In the genomic region with DNA sequence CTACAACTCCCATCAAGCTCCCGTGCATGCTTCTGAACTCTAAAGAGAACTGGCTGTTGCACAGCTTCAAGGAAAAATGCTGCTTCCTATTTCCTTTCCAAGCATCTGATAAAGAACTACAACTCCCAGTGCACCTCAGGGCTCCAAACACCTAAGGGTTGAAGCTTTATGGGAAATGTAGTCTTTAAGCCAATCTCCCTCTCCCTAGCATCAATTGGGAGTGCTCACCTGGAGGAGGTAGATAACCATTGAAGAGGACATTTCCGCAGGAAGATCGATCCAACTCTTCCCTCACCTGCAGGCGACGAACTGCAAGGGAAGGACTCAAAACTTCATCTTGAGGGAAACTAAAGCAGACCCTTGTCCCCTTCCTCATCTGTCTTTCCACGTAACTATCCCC, we compare ENCODE assay signal across 7 mouse cellular contexts. TPM values are rescaled to one million over a fixed set of nuclear protein-coding genes. Genes with fewer than 3 reads are reported as not detected.
DNase-seq lines count a peak whose midpoint lies in the region; ATAC-seq and TF ChIP-seq lines count a peak whose summit lies in the region.

No protein-coding gene starts in this region.

- H3K27ac ChIP-seq in MEL (ENCODE audit: control insufficient read depth, low read depth, low read length) = no peak overlapping the region
- H3K27ac ChIP-seq in heart, embryonic 15.5 days = no peak overlapping the region
- H3K27ac ChIP-seq in limb, embryonic 12.5 days = no peak overlapping the region
- H3K27ac ChIP-seq in stomach, postnatal 0 days (replicated peaks) = no peak overlapping the region

- peaks cover 53% of the 10 kb centered on the region for H3K36me3 ChIP-seq in E14TG2a.4 (ENCODE audit: insufficient read depth, low read length)
- peaks cover 0 to 13% of the 10 kb centered on the region in 2 experiments; a peak in 2 of 4 replicates for H3K36me3 ChIP-seq in MEL (ENCODE audit: control insufficient read depth in 1 of 2, insufficient read depth in 2 of 2, low read length in 2 of 2)
- peaks cover 8% of the 10 kb centered on the region; the same call in 1 of the 2 replicates for H3K36me3 ChIP-seq in heart, embryonic 15.5 days
- H3K36me3 ChIP-seq in limb, embryonic 12.5 days = peaks cover 37% of the 10 kb centered on the region
- 0 out of 2 replicates have a peak, but pooled peaks cover 6% of the 10 kb centered on the region for H3K36me3 ChIP-seq in stomach, postnatal 0 days (ENCODE audit: control insufficient read depth, insufficient read depth, low read length)

- no peak for TF ChIP-seq RAD21 in MEL (IDR thresholded peaks at IDR 0.05; ENCODE audit: low read depth, low read length)

- H3K9me3 ChIP-seq in E14TG2a.4 (ENCODE audit: low read length) (no peaks in the 10 kb centered on the region), MEL (replicated peaks; ENCODE audit: insufficient read depth, low read length) (no peaks in the 10 kb centered on the region)
- H3K9me3 ChIP-seq in heart, embryonic 15.5 days (replicated peaks) = no peaks in the 10 kb centered on the region
- no peaks in the 10 kb centered on the region for H3K9me3 ChIP-seq in limb, embryonic 12.5 days
- H3K9me3 ChIP-seq in stomach, postnatal 0 days (ENCODE audit: control insufficient read depth, low read length) = no peaks in the 10 kb centered on the region

- no peak overlapping the region for H3K9ac ChIP-seq in MEL (ENCODE audit: control insufficient read depth, low read depth, low read length, poor library complexity, severe bottlenecking)
- H3K9ac ChIP-seq in heart, embryonic 15.5 days = no peak overlapping the region
- no peak overlapping the region for H3K9ac ChIP-seq in limb, embryonic 12.5 days (replicated peaks)
- no peak overlapping the region for H3K9ac ChIP-seq in stomach, postnatal 0 days (ENCODE audit: low read length)

- H3K4me1 ChIP-seq in E14TG2a.4 (replicated peaks; ENCODE audit: low read depth, low read length) = peaks cover 69% of the 10 kb centered on the region
- peaks cover 4 to 13% of the 10 kb centered on the region in 2 experiments for H3K4me1 ChIP-seq in MEL (ENCODE audit: control insufficient read depth in 1 of 2, insufficient read depth in 2 of 2, low read length in 2 of 2)
- peaks cover 26% of the 10 kb centered on the region for H3K4me1 ChIP-seq in heart, embryonic 15.5 days (replicated peaks)
- peaks cover 22% of the 10 kb centered on the region for H3K4me1 ChIP-seq in limb, embryonic 12.5 days (replicated peaks)
- H3K4me1 ChIP-seq in stomach, postnatal 0 days (replicated peaks; ENCODE audit: control insufficient read depth, insufficient read depth) = peaks cover 9% of the 10 kb centered on the region; the same call in 1 of the 2 replicates

- no peaks in the 10 kb centered on the region for H3K27me3 ChIP-seq in E14TG2a.4 (ENCODE audit: insufficient read depth, low read length)
- no peaks in the 10 kb centered on the region for H3K27me3 ChIP-seq in MEL (ENCODE audit: control insufficient read depth in 1 of 2, insufficient read depth in 2 of 2, low read length in 2 of 2)
- no peaks in the 10 kb centered on the region for H3K27me3 ChIP-seq in heart, embryonic 15.5 days
- peaks cover 28% of the 10 kb centered on the region for H3K27me3 ChIP-seq in limb, embryonic 12.5 days
- H3K27me3 ChIP-seq in stomach, postnatal 0 days (ENCODE audit: control insufficient read depth, insufficient read depth, low read length) = no peaks in the 10 kb centered on the region

- intact Hi-C loops in gastrocnemius, postnatal 14 days (cut with DNase I; ENCODE audit: low total_unique reads) = no loop called here

- no peak for TF ChIP-seq EP300 in MEL (IDR thresholded peaks at IDR 0.05; ENCODE audit: low read depth in 1 of 2, low read length in 2 of 2)
- TF ChIP-seq EP300 in stomach, postnatal 0 days (optimal IDR thresholded peaks at IDR 0.05) = no peak

- H3K79me2 ChIP-seq in MEL (ENCODE audit: control insufficient read depth, insufficient read depth, low read length, poor library complexity) = peaks cover 3% of the 10 kb centered on the region; the same call in 1 of the 2 replicates

- TF ChIP-seq CTCF in E14TG2a.4 (conservative IDR thresholded peaks at IDR 0.05; ENCODE audit: low read length) (no peak), MEL (IDR thresholded peaks at IDR 0.05 in 2 of 3, conservative IDR thresholded peaks at IDR 0.05 in 1 of 3; ENCODE audit: control insufficient read depth in 1 of 3, insufficient read depth in 1 of 3, low read depth in 2 of 3, low read length in 3 of 3, poor library complexity in 1 of 3, severe bottlenecking in 1 of 3) (no peak)
- no peak for TF ChIP-seq CTCF in stomach, postnatal 0 days (IDR thresholded peaks at IDR 0.05; ENCODE audit: low read depth)

- H3K4me2 ChIP-seq in heart, embryonic 15.5 days = peak overlapping the region; percentile 83
- H3K4me2 ChIP-seq in limb, embryonic 12.5 days = peak overlapping the region; percentile 73
- H3K4me2 ChIP-seq in stomach, postnatal 0 days (replicated peaks; ENCODE audit: low read depth) = peak overlapping the region; percentile 77; the same call in 1 of the 2 replicates

- DNase-seq in MEL (ENCODE audit: low read depth, low spot score) = peak; percentile 62
- no peak for DNase-seq in stomach, postnatal 0 days (ENCODE audit: low spot score)
- DNase-seq in gastrocnemius, postnatal 14 days = no peak
- DNase-seq in cerebellum, adult 11 months = no peak

- 27% methylated on average over 6 of the region's 6 CpGs for WGBS in heart, embryonic 15.5 days
- WGBS in limb, embryonic 12.5 days = 27% methylated on average over 6 of the region's 6 CpGs
- WGBS in stomach, postnatal 0 days = 29% methylated on average over 6 of the region's 6 CpGs

- ATAC-seq in heart, embryonic 15.5 days (replicated peaks; ENCODE audit: insufficient number of reproducible peaks, insufficient read depth, low FRiP score, low read depth) = no peak
- ATAC-seq in limb, embryonic 12.5 days (ENCODE audit: insufficient number of reproducible peaks, insufficient read depth, low FRiP score, low TSS enrichment, low read depth) = no peak
- ATAC-seq in stomach, postnatal 0 days (ENCODE audit: low FRiP score, low TSS enrichment) = peak; percentile 40

- H3K4me3 ChIP-seq in E14TG2a.4 (replicated peaks; ENCODE audit: low read length) (peak overlapping the region; percentile 86; the same call in 1 of the 2 replicates), MEL (ENCODE audit: control insufficient read depth in 1 of 2, insufficient read depth in 1 of 2, low read depth in 2 of 2, low read length in 2 of 2) (no peak overlapping the region)
- H3K4me3 ChIP-seq in heart, embryonic 15.5 days = no peak overlapping the region
- H3K4me3 ChIP-seq in limb, embryonic 12.5 days (replicated peaks) = peak overlapping the region; percentile 64
- no peak overlapping the region for H3K4me3 ChIP-seq in stomach, postnatal 0 days (ENCODE audit: low read depth, low read length)

- TF ChIP-seq POLR2A in MEL (IDR thresholded peaks at IDR 0.05; ENCODE audit: control insufficient read depth in 1 of 2, insufficient read depth in 1 of 2, low read depth in 1 of 2, low read length in 2 of 2, poor library complexity in 1 of 2) = no peak

TF ChIP-seq in MEL, 35 proteins besides CTCF, POLR2A, EP300 and RAD21 (continues in another document):
- TF ChIP-seq UBTF (IDR thresholded peaks at IDR 0.05; ENCODE audit: borderline replicate concordance, insufficient read depth, low read depth, low read length) (no peak), JUND (IDR thresholded peaks at IDR 0.05; ENCODE audit: low read depth, low read length) (no peak), ELF1 (IDR thresholded peaks at IDR 0.05; ENCODE audit: low read depth, low read length) (peak; percentile 93), USF1 (IDR thresholded peaks at IDR 0.05; ENCODE audit: low read depth, low read length) (0 out of 2 replicates have a peak, but pooled peaks have one; percentile 14), KAT2A (conservative IDR thresholded peaks at IDR 0.05; ENCODE audit: low read depth, low read length) (peak; percentile 99), MAZ (IDR thresholded peaks at IDR 0.05; ENCODE audit: low read depth, low read length) (no peak), POLR2AphosphoS5 (IDR thresholded peaks at IDR 0.05; ENCODE audit: borderline replicate concordance, low read depth, low read length) (no peak), SIN3A (IDR thresholded peaks at IDR 0.05; ENCODE audit: low read length) (peak; percentile 82), RCOR1 (IDR thresholded peaks at IDR 0.05; ENCODE audit: low read depth, low read length) (no peak), NELFE (IDR thresholded peaks at IDR 0.05; ENCODE audit: low read depth, low read length) (no peak), GATA1 (IDR thresholded peaks at IDR 0.05; ENCODE audit: low read depth, low read length) (0 out of 2 replicates have a peak, but pooled peaks have one; percentile 6)

RNA-seq across cellular contexts. Expression of a gene that starts 1.7 kb away (rescaled TPM):
- 24.2 and 25.4 TPM in 2 replicates for total RNA-seq in MEL (2012; rRNA removed)
- polyA plus RNA-seq in MEL (2012; ENCODE audit: insufficient read depth in 1 of 2, insufficient read length in 2 of 2, low read depth in 1 of 2, low replicate concordance in 2 of 2, missing spikeins in 1 of 2) = 10 to 100 TPM in 1 of 2 experiments, not detected in 1; 77.0 TPM
- 19.8 and 29.4 TPM in 2 replicates for polyA plus RNA-seq in heart, embryonic 15.5 days (2015; fragmentation: Nextera tagmentation; extraction: Ambion mirVana)
- 59.5 and 59.9 TPM in 2 replicates for polyA plus RNA-seq in limb, embryonic 12.5 days (2016; fragmentation: Nextera tagmentation; extraction: Ambion mirVana)
- polyA plus RNA-seq in stomach, postnatal 0 days (2015; fragmentation: Nextera tagmentation; extraction: Ambion mirVana) = 26.3 and 27.3 TPM in 2 replicates
- total RNA-seq in gastrocnemius, postnatal 14 days (2021) = 1 to 10 TPM; 3.5 to 5.3 TPM

RNA-seq across cellular contexts. Expression of a gene that starts 3.1 kb away (rescaled TPM):
- 0.42 TPM in 1 of 2 replicates, not detected in the other for total RNA-seq in MEL (2012; rRNA removed)
- 1 to 10 TPM in 1 of 2 experiments, not detected in 1; 2.7 TPM for polyA plus RNA-seq in MEL (2012; ENCODE audit: insufficient read depth in 1 of 2, insufficient read length in 2 of 2, low read depth in 1 of 2, low replicate concordance in 2 of 2, missing spikeins in 1 of 2)
- polyA plus RNA-seq in heart, embryonic 15.5 days (2015; fragmentation: Nextera tagmentation; extraction: Ambion mirVana) = 0.34 TPM in 1 of 2 replicates, not detected in the other
- 0.42 TPM in 1 of 2 replicates, not detected in the other for polyA plus RNA-seq in limb, embryonic 12.5 days (2016; fragmentation: Nextera tagmentation; extraction: Ambion mirVana)
- polyA plus RNA-seq in stomach, postnatal 0 days (2015; fragmentation: Nextera tagmentation; extraction: Ambion mirVana) = 0.28 and 0.57 TPM in 2 replicates
- under 1 TPM in 1 of 2 experiments, not detected in 1; 0.90 TPM for total RNA-seq in gastrocnemius, postnatal 14 days (2021)

RNA-seq across cellular contexts. Expression of a gene that starts 16.7 kb away (rescaled TPM):
- 2.2 and 2.9 TPM in 2 replicates for total RNA-seq in MEL (2012; rRNA removed)
- 10 to 100 TPM in 1 of 2 experiments, not detected in 1; 14.2 TPM for polyA plus RNA-seq in MEL (2012; ENCODE audit: insufficient read depth in 1 of 2, insufficient read length in 2 of 2, low read depth in 1 of 2, low replicate concordance in 2 of 2, missing spikeins in 1 of 2)
- 61.7 and 99.9 TPM in 2 replicates for polyA plus RNA-seq in heart, embryonic 15.5 days (2015; fragmentation: Nextera tagmentation; extraction: Ambion mirVana)
- 15.2 and 15.8 TPM in 2 replicates for polyA plus RNA-seq in limb, embryonic 12.5 days (2016; fragmentation: Nextera tagmentation; extraction: Ambion mirVana)
- 81.0 and 94.8 TPM in 2 replicates for polyA plus RNA-seq in stomach, postnatal 0 days (2015; fragmentation: Nextera tagmentation; extraction: Ambion mirVana)
- 100 to 1,000 TPM; 122 to 151 TPM for total RNA-seq in gastrocnemius, postnatal 14 days (2021)

Comparison
In these comparisons a context has a peak if more than half of its experiments do, and no peak if none do; other contexts are left out.
1. H3K4me3 ChIP-seq: peak in E14TG2a.4 (single experiment) and limb, embryonic 12.5 days (single experiment); none in MEL (0 of 2), heart, embryonic 15.5 days (single experiment) and stomach, postnatal 0 days (single experiment).
2. Peak in every context shown above with its lines, with median percentiles within 50 percentile points of each other: H3K4me2 ChIP-seq.